Mouse (Mus musculus): ENCODE results near the gene Cyth3.

Cyth3 gene

DNA sequence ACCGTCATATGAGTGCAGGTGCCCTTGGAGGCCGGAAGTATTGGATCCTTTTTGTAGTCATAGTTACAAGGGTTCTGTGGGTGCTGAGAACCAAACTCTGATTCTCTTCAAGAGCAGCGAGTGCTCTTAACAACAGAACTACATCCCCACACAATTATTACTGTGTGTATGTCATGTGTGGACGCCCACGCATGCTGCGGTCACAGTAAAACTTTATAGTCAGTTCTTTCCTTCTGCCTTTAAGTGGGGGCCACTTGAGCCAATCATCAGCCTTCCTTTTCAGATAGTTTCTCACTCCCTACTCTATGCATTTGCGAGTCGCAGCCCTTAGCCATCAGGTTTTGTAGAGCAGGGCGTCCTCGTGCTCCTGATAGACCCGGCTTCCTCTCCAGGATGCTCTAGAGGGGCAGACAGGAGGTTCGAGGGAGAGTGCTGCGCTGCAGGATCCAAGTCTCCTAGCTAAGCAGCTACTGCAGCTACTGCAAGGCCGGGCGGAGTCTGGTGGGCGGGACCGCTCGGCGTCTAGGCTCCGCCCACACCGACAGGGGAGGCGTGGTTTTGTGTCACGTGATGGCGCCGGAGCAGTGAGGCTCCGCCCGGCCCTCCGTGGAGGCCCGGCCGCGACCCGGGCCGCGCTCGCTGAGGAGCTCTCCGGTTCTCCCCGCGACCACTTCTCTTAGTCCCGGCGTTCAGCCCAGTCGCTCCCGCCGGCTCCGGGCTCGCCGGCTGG lies at the start of gene Cyth3:
Cyth3 (plus strand) TSS at position 555 of the 730 bp plus-strand sequence.
- peak; percentile 95 for DNase-seq (ENCODE audit: low spot score)

DNA sequence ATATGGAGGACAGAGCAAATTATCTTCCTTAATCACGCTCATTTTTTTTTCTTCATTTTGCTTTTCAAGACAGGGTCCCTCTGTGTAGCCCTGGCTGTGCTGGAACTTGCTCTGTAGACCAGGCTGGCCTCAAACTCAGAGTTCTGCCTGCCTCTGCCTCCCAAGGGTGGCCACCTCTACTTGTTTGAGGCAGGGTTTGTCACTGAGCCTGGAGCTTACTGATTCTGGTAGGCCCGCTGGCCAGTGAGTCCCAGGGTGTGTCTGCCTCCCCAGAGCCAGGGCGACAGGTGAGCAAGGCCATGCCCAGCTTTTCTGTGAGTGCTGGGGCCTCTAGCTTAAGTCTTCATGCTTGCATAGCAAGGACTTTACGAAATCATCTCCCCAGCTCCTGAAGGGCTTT lies 49.2 kb upstream of the Cyth3 start:
- DNase-seq (ENCODE audit: low spot score), result no peak

DNA sequence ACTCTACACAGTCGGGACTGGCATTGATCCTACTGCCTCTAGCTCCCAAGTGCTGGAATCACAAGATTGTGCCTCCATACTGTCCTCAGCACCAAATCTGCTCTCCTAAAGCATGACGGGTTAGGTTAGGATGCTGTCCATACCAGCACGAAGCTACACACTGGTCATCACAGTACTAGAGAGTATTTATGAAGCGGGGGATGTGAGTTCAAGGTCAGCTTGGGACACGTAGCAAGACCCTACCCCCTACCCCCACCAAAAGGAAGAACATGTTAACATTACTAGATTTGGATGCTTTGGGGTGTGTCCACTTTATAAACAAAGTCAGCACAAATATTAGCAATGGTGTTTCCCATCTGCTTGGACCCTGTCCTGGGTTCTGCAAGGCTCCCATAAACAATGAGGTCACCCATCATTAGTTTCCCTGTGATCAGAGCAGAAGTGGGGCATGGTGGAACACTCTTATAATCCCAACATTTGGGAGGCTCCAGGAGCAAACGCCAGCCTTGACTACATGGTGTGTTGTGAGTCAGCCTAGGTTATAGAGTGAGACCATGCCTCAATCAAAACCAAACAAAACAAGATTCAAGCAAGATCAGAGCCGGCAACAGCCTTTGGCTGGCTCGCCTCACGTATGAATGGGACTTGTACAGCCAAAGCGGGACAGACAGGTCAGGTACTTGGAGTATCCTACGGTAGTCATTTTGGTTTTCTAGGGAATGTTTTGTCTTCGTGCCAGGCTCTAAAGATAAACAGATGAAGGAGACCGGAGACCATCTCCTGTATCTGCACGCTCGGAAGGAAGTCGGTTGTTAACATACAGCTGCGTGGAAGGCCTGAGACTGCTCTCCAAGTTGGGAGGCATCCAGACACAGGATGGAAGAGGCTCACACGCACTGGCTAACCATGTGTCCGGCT lies 47.7 kb upstream of the Cyth3 start:
- DNase-seq (ENCODE audit: low spot score), result no peak

DNA sequence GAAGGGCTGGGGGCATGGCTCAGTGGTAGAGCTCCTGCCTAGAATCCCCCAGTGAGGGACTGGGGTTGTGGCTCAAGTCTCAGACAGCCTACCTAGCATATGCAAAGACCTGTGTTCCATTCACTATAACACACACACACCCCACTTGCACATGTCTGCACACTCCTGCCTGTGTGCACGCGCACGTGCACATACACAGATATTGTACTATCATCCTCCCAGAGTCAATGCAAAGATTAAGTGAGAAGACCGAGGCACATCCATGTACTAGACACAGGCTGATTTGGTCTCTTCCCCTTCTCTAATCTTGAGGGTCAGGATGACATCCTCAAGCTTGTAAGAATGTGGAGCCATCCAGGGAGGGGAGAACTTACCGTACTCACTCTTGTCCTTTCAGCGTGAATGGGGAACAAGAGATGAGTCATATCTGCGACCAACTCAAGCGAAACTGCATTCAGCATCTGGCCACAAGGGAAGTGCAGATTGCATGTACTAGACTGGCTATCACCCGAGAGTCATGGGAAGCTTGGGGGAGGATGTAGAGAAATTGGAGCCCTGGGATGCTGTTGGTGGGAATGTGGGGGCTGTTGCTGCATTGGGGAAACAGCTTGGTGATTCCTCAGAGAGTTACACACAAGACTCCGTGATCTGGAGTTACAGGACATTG lies 42.6 kb upstream of the Cyth3 start:
- peak; percentile 49 for DNase-seq (ENCODE audit: low spot score)

DNA sequence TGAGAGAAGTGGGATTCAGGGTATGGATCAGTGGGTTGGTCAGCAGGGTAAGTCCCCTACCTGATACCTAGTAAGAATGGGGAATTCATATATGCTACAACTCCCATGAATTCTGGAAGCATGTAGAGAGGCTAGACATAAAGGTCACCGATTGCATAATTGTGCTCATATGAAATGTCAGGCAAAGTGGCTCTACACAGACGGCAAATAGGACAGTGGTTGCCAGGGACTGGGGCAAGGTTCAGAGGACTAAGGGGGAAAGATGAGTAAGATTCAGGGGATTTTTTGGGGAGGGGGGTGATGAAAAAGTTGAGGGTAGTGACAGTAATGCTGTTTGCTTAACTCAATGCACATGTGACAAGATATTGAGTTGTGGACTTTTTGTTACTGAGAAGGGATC lies 41.3 kb upstream of the Cyth3 start:
- DNase-seq (ENCODE audit: low spot score), result no peak

DNA sequence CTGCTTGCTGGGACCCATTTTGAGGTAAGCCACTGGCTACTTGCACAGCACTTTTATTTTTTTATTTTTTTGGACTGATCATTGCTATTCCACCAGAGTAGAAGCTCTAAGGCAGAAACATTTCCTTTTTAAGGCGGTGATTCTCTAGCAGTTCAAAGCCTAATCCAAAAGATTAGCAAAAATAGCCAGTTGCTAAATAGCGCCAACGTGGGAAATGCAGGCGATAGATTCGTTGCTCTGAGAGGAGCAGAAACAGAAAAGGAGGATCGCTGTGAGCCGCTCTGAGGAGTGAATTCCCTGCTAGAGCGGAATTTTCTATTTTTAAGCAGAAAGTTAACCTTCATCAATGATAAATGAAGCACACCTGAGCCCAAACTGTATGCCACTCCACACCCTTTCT lies 40.4 kb upstream of the Cyth3 start:
- peak; percentile 22 for DNase-seq (ENCODE audit: low spot score)

DNA sequence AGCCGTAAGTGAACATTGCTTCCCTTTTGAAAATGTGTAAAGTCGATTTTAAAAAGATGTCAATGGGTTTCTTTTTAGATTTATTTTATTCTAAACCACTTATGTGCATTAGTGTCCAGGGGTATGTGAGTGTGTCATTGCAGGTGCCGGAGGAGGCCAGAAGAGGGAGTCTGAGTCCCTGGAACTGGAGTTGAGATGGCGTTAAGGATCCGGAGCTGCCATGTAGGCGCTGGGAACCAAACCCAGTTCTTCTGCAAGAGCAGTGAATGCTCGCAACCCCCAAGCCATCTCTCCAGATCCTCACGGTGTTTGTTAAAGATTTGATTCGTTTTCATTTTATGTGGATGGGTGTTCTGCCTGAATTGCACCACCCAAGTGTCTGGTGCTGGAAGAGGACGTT lies 39.2 kb upstream of the Cyth3 start:
- no peak for DNase-seq (ENCODE audit: low spot score)

DNA sequence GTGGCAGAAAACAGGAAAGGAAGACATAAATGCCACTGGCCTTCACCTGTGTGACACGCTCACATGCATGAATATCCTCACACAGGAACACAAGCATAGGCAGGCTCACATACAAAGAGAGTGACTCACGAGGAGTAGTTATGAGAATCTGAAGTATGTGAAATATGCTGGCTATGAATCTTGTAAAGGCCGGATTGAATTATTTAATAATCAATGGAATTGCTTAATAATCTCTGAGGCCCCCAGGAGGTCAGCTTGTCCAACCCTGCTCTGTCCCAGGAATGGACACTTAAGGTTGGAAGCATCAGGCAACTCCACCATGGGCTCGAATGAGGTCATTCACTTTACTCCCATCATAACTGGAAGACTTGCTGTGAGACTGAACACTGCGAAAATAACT lies 37.3 kb upstream of the Cyth3 start:
- DNase-seq (ENCODE audit: low spot score), result no peak

DNA sequence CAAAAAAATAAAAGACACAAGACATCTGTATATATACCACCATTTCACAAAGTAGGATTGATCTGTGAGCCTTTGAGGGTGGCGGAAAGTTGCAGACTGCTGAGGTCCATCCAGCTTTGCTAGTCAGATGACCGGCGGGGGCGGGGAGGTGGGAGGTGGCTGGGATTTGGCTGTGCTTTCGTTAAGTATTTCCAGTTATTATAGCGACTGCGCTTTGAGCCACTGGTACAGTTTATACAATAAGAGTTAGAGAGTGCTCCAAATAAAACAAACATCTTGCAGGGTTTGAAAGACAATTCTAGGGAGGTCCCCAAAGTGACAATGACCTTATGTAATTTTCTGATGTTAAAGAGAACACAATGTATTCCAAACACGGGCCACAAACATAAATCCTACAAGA lies 35.9 kb upstream of the Cyth3 start:
- no peak for DNase-seq (ENCODE audit: low spot score)

DNA sequence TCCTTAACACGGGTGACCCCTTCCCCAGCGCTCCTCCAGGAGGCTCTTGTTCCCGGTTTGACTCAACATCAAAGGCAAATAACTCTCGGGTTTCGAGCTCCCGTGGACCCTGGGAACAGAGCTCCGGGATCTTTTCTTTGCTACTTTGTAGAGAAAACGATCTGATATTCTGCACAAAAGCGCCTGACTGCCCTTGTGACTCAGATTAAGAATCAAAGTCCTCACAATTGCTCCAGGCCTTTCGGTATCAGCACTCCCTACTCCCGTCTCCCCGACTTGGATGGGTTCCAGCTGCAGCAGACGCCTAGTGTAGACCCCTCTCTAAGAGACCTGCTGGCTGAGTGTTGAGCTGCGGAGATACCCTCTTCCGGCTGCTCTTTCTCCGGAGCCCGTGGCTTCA lies 33.1 kb upstream of the Cyth3 start:
- DNase-seq (ENCODE audit: low spot score), result no peak

DNA sequence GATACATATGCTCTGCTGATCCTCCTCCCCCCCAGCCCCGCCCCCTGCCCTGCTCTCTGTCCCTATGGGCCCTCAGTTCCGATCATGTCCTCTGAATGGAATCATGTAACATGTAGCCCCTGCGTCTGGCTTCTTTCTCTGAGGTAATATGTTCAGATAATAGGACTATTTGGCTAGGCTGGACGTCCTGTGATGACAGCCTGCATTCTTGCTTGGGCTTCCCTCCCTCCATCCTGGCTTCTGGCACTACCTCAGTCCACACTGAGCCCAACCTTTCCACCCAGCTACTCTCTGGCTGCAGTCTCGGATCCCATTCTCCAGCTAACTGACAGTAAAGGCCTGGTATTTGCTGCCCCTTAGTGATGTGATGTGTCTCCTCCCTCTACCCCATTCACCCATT lies 29.3 kb upstream of the Cyth3 start:
- no peak for DNase-seq (ENCODE audit: low spot score)

DNA sequence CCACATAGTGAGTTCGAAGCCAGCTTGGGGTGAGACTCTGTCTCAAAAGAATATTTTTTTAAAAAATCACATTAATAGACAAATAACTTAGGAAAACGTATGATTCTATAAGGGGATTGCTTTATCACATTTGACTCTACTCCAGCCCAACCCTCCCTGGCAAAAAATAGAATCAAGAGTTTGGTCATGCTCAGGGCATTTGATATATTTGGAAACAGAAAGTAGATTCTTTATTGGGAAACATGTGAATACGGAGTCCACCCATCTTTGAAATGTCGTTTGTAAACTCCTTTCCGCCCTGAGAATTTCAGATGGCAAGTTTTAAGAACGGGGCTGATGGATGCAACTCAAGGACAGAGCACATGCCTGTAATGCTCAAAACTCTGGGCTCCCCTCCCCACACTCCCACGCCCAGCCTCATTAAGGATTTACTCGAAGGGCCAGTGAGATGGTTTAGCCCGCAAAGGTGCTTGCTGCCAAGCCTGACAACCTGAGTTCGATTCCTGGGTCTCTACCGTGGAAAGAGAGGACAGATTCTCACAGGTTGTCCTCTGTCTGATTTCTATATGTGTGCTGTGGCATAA lies 28.6 kb upstream of the Cyth3 start:
- no peak for DNase-seq (ENCODE audit: low spot score)

DNA sequence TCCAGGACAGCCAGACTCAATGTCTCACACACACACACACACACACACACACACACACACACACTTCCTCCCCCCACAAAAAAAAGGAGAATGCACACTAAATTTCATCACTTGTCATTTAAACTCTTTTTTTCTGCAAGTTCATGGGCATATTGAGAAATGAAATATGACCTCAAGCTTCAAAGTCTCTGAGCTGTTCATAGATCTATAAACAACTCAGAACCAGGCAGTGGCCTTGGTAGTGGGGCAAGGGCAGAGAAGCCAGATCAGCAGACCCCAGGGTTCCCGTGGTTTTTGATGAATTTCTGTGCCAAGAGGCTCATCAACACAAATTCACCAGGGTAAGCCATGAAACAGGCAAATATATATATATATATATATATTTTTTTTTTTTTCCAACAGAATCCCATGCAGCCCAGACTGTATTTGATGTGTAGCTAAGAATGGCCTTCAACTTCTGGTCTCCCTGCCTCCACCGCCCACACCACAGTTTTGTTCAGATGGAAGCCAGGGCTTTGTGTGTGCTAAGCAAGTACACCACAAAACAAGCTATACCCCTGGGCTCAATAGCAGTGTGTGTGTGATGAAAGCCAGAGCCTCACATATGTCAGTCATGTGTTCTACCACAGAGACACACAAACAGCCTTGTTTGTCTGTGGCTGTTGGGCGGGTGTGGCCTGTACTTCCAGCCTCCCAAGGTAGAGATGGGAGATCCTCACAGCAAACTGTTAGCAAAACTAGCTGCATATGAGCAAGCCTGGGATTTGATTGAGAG lies 27.8 kb upstream of the Cyth3 start:
- no peak for DNase-seq (ENCODE audit: low spot score)

DNA sequence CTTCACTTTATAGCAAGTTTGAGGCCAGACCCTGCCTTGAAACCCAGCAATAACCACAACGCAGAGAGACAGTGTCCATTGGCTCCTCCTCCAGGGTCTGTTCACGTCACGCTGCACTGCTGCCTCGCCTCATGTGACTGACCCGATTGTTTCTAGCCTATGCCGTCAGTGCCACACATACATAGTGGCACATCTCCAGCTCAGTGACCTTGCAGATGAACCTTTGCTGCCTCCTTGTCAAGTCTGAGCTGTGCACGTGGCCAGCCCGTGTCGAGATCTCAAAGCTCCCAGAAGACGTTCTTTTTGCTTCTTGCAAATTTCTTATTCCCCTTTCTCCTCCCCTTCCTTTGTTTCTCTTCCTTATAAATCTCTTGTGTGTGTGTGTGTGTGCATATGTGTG lies 20.2 kb upstream of the Cyth3 start:
- no peak for DNase-seq (ENCODE audit: low spot score)

DNA sequence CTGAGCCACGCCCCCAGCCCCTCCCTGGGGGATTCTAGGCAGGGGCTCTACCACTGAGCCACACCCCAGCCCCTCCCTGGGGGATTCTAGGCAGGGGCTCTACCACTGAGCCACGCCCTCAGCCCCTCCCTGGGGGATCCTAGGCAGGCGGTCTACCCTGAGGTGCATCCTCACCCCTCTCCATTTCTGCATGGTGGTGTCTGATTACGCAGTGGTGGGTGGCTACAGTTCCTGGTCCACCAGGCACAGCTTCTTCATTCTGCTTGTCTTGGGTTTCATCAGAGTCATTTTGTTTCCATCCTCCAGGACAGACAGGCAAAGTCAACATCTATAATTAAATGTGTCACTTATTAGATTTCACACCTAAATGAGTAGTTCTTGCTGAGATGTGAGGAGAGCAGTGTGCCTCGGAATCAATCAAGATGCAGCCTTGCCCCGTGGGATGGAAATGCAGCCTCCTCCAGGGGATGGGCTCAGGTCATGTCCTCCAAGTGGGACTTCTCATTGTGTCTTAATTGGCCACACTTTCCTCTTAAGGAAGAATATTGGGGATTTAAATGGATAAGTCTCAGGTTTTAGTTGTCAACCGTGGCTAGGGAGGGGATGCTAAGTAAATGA lies 18.0 kb upstream of the Cyth3 start:
- DNase-seq (ENCODE audit: low spot score), result no peak

DNA sequence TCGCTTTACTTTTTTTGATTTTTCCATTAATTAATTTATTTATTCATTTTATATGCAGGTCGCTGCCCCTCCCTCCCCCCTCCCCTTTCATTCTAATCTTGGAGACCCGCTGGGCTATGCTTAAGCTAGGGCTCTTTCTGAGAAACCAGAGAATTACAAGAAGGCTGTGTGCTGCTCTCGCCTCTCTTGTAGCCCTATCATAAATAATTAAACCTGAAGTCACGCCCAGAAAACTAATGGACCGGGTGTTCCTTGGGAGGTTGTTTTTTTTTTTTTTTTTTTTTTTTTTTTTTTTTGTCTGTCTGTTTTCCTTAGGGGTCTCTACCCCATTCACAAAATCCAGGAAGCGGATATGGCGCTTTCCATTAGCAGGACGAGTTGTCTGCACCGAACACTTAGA lies 15.5 kb upstream of the Cyth3 start:
- no peak for DNase-seq (ENCODE audit: low spot score)

DNA sequence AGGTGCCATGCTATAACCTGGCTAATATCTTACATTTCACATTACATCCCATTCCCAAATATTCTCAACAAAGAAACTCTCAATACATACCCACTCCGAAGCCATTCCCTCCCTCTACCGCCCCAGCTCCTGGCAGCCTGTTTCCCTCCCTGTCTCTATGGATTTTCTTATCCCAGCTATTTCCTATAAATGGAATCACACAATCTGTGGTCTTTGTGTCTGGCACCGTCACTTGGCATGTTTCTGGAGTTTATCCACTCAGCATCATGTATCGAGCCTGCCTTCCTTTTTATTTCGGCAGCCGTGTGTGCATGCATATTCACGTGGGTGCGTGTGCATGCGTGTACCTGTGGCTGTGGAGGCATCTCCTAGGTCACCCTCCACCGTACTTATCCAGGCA lies 14.1 kb upstream of the Cyth3 start:
- peak; percentile 54 for DNase-seq (ENCODE audit: low spot score)

DNA sequence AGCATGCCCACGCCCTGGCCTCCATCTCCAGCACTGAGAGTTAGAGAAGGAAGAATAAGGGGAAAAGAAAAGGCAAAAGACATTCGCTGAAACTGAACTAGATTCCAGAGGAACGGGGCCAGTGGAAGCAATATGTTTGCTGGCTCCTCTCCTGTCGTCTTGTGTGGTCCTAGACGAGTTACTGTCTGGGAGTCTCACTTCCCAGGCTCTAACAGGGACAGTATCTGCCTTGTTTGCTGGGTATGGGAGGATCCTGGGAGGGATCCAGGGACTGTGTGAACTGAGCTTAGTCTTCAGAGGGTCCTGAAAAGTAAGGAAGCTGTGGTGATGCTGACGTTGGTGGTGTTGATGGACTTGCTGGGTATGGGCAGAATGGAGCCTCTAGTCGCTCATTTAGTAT lies 10.3 kb upstream of the Cyth3 start:
- no peak for DNase-seq (ENCODE audit: low spot score)

DNA sequence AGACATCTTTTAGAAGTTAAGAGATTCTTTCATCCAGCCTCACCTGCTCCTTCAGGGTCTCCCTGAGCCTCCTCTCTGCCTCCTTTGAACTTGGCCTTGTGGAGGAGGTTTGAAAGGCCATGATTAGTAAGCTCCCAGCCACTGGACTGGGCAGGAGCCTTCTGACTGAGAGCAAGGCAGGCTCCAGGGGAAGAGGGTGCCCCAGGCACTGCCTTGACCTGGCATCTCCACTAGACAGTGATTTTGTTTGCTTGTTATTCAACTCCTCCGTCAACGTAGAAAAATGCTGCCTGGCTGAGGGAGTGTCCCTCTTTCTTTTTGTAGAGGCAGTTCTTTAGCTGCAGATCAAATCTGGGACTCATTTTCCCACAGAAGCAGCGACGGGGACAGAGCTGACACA lies 9.0 kb upstream of the Cyth3 start:
- DNase-seq (ENCODE audit: low spot score), result no peak

DNA sequence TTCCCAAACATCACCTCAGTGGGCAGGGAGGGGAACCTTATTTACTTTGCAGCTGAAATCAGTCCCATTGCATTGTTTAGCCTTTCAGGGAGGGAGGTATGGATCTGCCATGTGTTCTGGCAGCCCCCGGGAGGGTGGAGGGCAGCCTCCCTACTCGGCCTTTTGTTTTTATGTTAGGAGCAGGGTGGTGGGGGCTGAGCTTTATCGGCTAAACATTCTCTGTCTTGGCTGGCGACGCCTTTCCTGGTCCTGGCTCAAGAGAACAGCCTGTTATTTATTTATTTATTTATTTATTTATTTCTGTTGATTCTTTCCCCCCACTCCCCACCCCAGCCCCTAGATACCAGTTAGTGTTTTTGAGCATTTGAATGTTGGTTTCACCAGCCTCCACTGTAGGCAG lies 7.7 kb upstream of the Cyth3 start:
- DNase-seq (ENCODE audit: low spot score), result no peak

DNA sequence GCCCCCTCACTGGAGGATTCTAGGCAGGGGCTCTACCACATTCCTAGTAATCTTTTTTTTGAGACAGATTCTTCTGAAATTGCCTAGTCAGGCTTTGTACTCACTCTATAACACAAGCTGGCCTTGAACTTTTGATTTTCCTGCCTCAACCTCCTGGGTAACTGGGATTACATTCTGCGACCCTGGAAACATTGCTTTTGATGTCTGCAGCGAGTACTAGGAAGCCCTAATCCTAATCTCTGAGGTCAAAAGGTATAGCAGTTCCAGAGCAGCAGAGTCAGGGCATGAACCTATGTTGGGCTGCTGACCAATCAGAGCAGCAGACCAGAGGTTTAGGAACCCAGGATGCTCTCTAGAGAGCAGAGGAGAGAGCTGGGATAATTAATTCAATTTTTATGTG lies 6.9 kb upstream of the Cyth3 start:
- no peak for DNase-seq (ENCODE audit: low spot score)

Measured in layer of hippocampus, adult 11-12 months (tissue).